In the genomic region with DNA sequence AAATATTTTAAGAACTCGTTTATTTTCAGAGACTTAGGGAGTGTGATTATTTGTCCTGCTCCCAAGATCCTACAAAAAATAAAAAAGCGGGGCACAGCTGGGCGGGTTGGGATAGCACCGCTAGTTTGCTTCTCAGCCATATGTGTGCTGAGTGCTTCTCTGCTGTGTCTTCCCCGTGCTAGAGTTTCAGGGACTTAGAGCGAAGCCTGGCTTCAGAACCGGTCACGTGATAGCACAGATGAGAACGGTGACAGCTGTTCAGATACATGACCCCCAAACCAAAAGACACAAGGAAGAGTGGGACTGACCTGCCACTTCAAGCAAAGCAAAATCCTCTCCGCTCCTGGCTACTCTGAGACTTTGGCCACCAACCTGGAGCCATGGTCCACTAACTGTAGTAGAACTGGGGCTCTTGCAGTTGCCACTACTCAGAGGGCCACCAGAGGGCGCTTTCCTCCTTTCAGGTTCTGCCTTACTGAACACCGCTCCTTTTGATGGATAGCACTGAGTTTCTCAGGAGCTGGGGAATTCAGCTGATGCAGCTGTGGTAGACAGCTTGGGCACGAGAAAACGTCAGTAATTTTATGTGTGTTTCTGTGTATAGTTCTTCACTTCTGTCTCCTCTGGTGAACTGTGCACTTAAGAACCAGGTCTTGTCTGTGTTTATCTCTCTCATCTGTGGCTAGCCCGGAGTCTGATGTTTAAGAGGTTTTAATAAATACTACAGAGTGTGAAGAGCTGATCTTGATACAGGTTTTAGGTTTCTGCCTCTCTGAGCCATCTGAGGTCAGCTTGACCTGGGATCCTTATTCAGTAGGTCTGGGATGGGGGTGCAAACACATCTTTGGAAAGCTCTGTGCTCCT, we compare ENCODE assay signal across 8 mouse cellular contexts.
DNase-seq lines count a peak whose midpoint lies in the region; ATAC-seq and TF ChIP-seq lines count a peak whose summit lies in the region.

No protein-coding gene starts in this region.

- WGBS in cerebellum, adult 2 months, result 48% methylated on average over 15 of the region's 15 CpGs
- 48% methylated on average over 15 of the region's 15 CpGs for WGBS in lung, adult 2 months
- WGBS in thymus, adult 2 months, result 55% methylated on average over 15 of the region's 15 CpGs

- peak; percentile 83 for TF ChIP-seq CTCF in G1E (IDR thresholded peaks at IDR 0.05; ENCODE audit: low read depth, low read length)
- peak; percentile 82 for TF ChIP-seq CTCF in cerebellum, adult 2 months (IDR thresholded peaks at IDR 0.05; ENCODE audit: borderline replicate concordance, insufficient read depth, low read depth, low read length)
- peak; percentile 96 for TF ChIP-seq CTCF in layer of hippocampus, adult 2 months (conservative IDR thresholded peaks at IDR 0.05)
- TF ChIP-seq CTCF in lung, adult 2 months (IDR thresholded peaks at IDR 0.05; ENCODE audit: insufficient read depth, low read length), result peak; percentile 81
- peak; percentile 47; the same call in 1 of the 2 replicates for TF ChIP-seq CTCF in thymus, adult 2 months (IDR thresholded peaks at IDR 0.05; ENCODE audit: borderline replicate concordance, control insufficient read depth, extremely low read depth, insufficient read depth, low read length, poor library complexity)

- TF ChIP-seq POLR2A in cerebellum, adult 2 months (IDR thresholded peaks at IDR 0.05; ENCODE audit: borderline replicate concordance, insufficient read depth, low read length), result no peak
- TF ChIP-seq POLR2A in lung, adult 2 months (IDR thresholded peaks at IDR 0.05; ENCODE audit: borderline replicate concordance, extremely low read depth, low read depth, low read length), result no peak
- no peak for TF ChIP-seq POLR2A in thymus, adult 2 months (IDR thresholded peaks at IDR 0.05; ENCODE audit: control insufficient read depth, extremely low read depth, insufficient read depth, low read length, poor library complexity)

- H3K4me1 ChIP-seq in G1E (ENCODE audit: insufficient read depth, low read depth, low read length), result no peaks in the 10 kb centered on the region
- H3K4me1 ChIP-seq in cerebellum, adult 2 months (ENCODE audit: control insufficient read depth, insufficient read depth, low read length), result no peaks in the 10 kb centered on the region
- no peaks in the 10 kb centered on the region for H3K4me1 ChIP-seq in lung, adult 2 months (ENCODE audit: control insufficient read depth, insufficient read depth, low read length)
- H3K4me1 ChIP-seq in thymus, adult 2 months (replicated peaks; ENCODE audit: control insufficient read depth, insufficient read depth, low read length), result no peaks in the 10 kb centered on the region

- peak; percentile 45 for DNase-seq in G1E (ENCODE audit: low spot score)
- DNase-seq in cerebellum, adult 2 months, result peak; percentile 77 to 88
- DNase-seq in forelimb bud, embryonic 11.5 days (ENCODE audit: low read depth, low spot score), result peak; percentile 87
- DNase-seq in heart, postnatal 4 days, result peak; percentile 91
- peak; percentile 77 to 86 for DNase-seq in layer of hippocampus, adult 2 months (ENCODE audit: low spot score in 2 of 2)
- peak; percentile 60 for DNase-seq in lung, adult 2 months
- peak; percentile 59 for DNase-seq in ovary, adult 18-20 months (ENCODE audit: low spot score)
- DNase-seq in thymus, adult 2 months, result peak; percentile 65

- no peaks in the 10 kb centered on the region for H3K36me3 ChIP-seq in G1E (replicated peaks)
- no peaks in the 10 kb centered on the region for H3K36me3 ChIP-seq in thymus, adult 2 months (ENCODE audit: control insufficient read depth, insufficient read depth, low read length)

- H3K27me3 ChIP-seq in G1E (ENCODE audit: insufficient read depth, low read length), result peaks cover 14% of the 10 kb centered on the region
- no peaks in the 10 kb centered on the region; the same call in 1 of the 2 replicates for H3K27me3 ChIP-seq in cerebellum, adult 2 months (ENCODE audit: control insufficient read depth, insufficient read depth, low read length)
- H3K27me3 ChIP-seq in thymus, adult 2 months (ENCODE audit: control insufficient read depth, insufficient read depth, low read length), result no peaks in the 10 kb centered on the region

- no peaks in the 10 kb centered on the region for H3K9me3 ChIP-seq in G1E (replicated peaks)

- no peak overlapping the region for H3K27ac ChIP-seq in cerebellum, adult 2 months (ENCODE audit: insufficient read depth, low read length)
- H3K27ac ChIP-seq in layer of hippocampus, adult 2 months, result no peak overlapping the region
- H3K27ac ChIP-seq in thymus, adult 2 months (ENCODE audit: control insufficient read depth, insufficient read depth, low read length), result no peak overlapping the region

- no peak overlapping the region for H3K4me3 ChIP-seq in G1E (ENCODE audit: low read depth, low read length)
- H3K4me3 ChIP-seq in cerebellum, adult 2 months (replicated peaks; ENCODE audit: insufficient read depth, low read depth, low read length), result no peak overlapping the region
- H3K4me3 ChIP-seq in layer of hippocampus, adult 2 months, result no peak overlapping the region
- no peak overlapping the region for H3K4me3 ChIP-seq in lung, adult 2 months (replicated peaks; ENCODE audit: extremely low read depth, low read depth, low read length)
- no peak overlapping the region for H3K4me3 ChIP-seq in thymus, adult 2 months (ENCODE audit: control insufficient read depth, insufficient read depth, low read length)

- 0 out of 2 replicates have a peak, but pooled peaks have one; percentile 34 for ATAC-seq in G1E (ENCODE audit: extremely low read depth, insufficient number of reproducible peaks, low FRiP score, poor library complexity, severe bottlenecking)
